Mouse (Mus musculus): ENCODE data around the gene Spa17. TPM values are rescaled to one million over a fixed set of nuclear protein-coding genes. Genes with fewer than 3 reads are reported as not detected.

Gene Spa17
- polyA plus RNA-seq, 1 experiment: 14.2 TPM

- H3K27ac ChIP-seq (replicated peaks; ENCODE audit: low read depth, low read length): no peak overlapping the region
- no peak overlapping the region for H3K4me3 ChIP-seq (ENCODE audit: insufficient read depth, low read depth, low read length)
- peaks cover 3% of the 10 kb centered on the region; the same call in 1 of the 2 replicates for H3K4me1 ChIP-seq (ENCODE audit: control insufficient read depth, insufficient read depth, insufficient read length, low read length)
Observed at GRCm38 (mm10) chr9:37595570-37595969, 18.0 kb downstream of the Spa17 start.

DNA sequence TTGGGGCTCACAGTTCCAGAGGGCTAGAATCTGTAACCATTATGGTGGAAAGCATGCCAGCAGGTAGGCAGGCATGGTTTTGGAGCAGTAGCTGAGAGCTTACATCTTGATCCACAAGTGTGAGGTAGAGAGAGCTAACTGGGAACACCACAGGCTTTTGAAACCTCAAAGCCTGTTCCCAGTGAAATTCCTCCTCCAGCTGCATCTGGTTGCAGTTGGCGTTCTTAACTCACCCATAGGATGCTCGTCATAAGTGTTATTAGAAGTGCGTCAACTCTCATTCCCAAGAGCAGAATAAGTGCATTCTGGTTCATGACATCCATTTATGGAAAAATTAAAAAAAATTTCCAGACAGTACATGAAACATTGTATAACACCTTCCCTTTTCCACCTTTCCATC, 19.8 kb downstream of the Spa17 start:
- Histone ChIP-seq H3K27ac (replicated peaks; ENCODE audit: low read depth, low read length) (no peak overlapping the region), H3K4me3 (ENCODE audit: insufficient read depth, low read depth, low read length) (no peak overlapping the region), H3K4me1 (ENCODE audit: control insufficient read depth, insufficient read depth, insufficient read length, low read length) (peaks cover 3% of the 10 kb centered on the region; the same call in 1 of the 2 replicates)

DNA sequence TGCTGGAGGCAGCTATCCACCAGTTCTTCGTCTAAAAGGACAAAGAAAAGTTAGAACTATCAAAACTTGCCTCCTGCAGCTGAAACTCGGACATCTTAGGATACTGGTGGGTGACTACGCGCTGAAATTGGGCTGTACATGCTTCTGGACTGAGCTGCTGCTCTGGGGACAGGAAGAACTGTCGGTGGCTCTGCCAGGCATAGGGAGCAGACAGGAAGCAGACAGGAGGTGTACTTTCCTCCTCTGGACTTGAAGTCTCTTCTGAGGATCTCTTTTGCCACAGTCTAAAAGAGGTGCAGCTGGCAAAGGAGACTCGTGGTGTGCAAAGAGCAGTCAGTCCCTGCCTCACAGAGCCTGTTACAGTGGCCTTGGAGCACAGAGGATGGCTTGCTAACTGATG, 20.9 kb downstream of the Spa17 start:
- no peaks in the 10 kb centered on the region for H3K4me1 ChIP-seq (ENCODE audit: control insufficient read depth, insufficient read depth, insufficient read length, low read length)
- H3K4me3 ChIP-seq (ENCODE audit: insufficient read depth, low read depth, low read length): no peak overlapping the region
- H3K27ac ChIP-seq (replicated peaks; ENCODE audit: low read depth, low read length): no peak overlapping the region

GRCm38 (mm10) chr9:37592025-37592424, 21.5 kb downstream of the Spa17 start:
- no peak overlapping the region for H3K4me3 ChIP-seq (ENCODE audit: insufficient read depth, low read depth, low read length)
- H3K27ac ChIP-seq (replicated peaks; ENCODE audit: low read depth, low read length): no peak overlapping the region
- H3K4me1 ChIP-seq (ENCODE audit: control insufficient read depth, insufficient read depth, insufficient read length, low read length): no peaks in the 10 kb centered on the region

DNA sequence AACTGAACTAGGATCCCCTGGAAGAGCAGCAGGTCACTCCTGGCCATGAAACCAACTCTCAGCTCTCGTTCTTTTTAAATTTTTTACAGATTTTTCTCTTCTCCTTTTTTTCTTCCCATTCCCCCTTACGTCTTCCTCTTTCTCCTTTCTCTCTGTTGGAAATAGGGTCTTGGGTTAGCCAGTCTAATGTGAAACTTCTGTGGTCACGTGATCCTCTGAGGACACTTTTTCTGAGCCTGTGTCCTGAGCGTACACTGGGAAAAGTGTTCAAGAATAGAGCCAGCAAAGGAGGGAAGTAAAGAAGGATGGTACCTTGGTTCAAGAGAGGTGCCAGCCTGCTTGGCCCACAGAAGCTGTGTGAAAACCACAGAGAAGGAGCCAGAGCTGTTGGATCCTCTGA, 23.1 kb downstream of the Spa17 start:
- H3K27ac ChIP-seq (replicated peaks; ENCODE audit: low read depth, low read length): no peak overlapping the region
- H3K4me1 ChIP-seq (ENCODE audit: control insufficient read depth, insufficient read depth, insufficient read length, low read length): no peaks in the 10 kb centered on the region
- H3K4me3 ChIP-seq (ENCODE audit: insufficient read depth, low read depth, low read length): no peak overlapping the region

DNA sequence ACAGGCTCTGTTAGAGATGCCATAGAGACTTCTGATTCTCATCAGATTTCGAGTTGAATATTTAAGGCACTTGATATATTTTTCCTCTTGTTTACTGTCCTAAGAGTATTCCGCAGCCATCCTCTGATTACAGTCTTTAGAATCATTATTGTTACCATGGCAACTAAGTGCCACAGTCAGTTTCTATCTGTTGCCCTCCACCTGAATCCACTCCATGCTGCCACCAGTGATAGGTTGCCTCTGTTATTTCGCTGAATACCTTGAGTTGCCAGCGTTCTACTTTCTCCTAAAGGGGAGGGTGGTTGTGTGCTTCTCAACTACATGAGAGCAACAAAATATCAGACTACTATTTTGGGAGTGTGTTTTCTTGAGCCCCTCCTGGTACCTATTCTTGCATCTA, 26.8 kb downstream of the Spa17 start:
- Histone ChIP-seq H3K4me1 (ENCODE audit: control insufficient read depth, insufficient read depth, insufficient read length, low read length) (no peaks in the 10 kb centered on the region), H3K27ac (replicated peaks; ENCODE audit: low read depth, low read length) (no peak overlapping the region), H3K4me3 (ENCODE audit: insufficient read depth, low read depth, low read length) (no peak overlapping the region)

DNA sequence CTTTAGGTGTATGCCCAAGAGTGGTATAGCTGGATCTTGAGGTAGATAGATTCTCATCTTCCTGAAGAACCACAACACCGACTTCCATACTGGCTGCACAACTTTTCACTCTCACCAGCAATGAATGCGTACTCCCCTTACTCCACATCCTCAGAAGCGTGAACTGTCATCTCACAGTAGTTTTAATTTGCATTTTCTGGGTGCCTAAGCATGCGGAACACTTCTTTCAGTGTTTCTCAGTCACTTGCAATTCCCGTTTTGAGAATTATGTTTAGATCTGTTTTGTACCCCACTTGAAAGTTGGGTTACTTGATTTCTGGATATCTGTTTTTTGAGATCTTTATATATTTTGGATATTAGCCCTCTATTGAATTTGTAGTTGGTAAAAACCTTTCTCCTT, 29.9 kb downstream of the Spa17 start:
- Histone ChIP-seq H3K4me3 (ENCODE audit: insufficient read depth, low read depth, low read length) (no peak overlapping the region), H3K27ac (replicated peaks; ENCODE audit: low read depth, low read length) (no peak overlapping the region), H3K4me1 (ENCODE audit: control insufficient read depth, insufficient read depth, insufficient read length, low read length) (no peaks in the 10 kb centered on the region)

DNA sequence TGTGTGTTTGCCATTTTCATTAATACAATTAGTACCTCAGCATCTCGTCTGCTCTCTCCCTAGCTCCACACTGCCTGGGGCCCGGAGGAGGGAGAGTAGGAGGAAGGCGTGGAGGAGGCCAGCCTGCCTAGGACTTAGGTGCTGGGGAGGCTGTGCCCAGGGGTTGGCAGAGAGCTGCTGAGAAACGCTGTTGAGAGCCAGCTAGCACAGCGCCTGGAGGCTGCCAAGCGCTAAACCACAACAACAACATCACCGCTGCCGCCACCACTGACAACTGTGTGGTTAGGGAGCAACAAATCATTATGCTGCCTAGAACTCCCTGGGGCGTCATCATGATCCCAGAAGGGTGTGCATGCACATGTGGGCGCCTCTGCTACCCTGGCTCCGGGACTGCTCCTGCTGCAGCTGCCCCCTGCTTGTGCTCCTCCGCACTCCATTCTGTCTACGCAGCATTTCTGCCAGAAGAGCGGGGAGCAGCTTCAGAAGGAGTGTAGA, 37.0 kb downstream of the Spa17 start:
- H3K27ac ChIP-seq (replicated peaks; ENCODE audit: low read depth, low read length): no peak overlapping the region
- H3K4me1 ChIP-seq (ENCODE audit: control insufficient read depth, insufficient read depth, insufficient read length, low read length): no peaks in the 10 kb centered on the region
- no peak overlapping the region for H3K4me3 ChIP-seq (ENCODE audit: insufficient read depth, low read depth, low read length)

DNA sequence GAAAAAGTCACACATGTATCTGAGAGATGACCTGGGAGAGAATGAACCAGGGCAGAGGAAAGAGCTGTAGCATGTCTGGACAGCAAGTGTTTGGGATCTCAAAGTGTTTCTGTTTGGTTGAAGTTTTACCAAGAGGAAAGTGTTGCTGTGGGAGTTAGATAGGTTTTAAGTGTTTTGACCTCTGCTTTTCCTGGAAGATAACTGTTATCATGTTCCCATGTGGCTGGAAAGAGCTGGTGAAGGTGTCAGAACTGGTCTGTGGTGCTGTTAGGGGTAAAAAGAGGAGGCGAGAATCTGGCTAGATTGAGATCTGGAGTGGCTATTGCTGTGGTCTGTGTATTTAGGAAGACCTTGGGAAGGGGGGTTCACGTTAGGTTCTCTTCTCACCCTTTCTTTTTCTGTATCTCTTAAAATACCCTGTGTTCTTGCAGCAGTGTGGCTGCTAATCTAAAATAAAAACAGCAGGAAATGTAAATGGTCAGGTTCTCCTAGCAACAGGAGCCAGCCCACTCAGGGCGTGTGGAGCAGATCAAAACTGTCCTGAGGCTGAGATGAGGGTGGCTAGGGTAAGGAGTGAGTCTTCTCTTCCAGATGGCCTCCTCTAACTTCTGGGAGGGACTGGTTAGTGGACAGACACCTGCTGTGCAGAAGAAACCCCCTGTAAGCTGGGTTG, 41.2 kb downstream of the Spa17 start:
- no peak overlapping the region for H3K27ac ChIP-seq (replicated peaks; ENCODE audit: low read depth, low read length)
- no peak overlapping the region for H3K4me3 ChIP-seq (ENCODE audit: insufficient read depth, low read depth, low read length)
- H3K4me1 ChIP-seq (ENCODE audit: control insufficient read depth, insufficient read depth, insufficient read length, low read length): peaks cover 12% of the 10 kb centered on the region

DNA sequence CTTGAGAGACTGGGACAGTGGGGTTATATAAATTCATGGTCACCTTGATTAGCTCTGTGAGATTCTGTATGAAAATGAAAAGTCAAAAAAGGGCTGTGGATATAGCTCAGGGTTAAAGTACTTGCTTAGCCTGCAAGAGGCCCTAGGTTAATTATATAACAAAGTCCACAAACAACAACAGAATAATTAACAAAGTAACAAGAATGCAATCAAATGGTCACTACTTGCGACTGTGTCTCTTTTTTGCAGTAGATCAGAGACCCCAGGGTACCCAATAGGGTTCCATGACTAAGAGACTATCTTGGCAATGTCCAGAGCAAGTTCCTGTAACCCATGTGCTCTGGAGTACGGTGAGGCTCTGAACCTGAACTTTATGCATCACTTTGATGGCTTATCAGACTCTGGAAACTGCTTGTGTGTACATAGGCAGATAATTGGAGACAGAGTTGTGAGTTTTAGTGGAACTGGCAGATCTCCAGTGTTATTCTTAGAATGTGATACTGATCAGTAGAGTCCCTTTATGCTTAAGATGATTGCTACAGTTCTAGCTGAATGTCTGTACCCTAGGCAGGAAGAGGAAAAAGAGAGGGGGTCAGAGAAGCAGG, 44.2 kb downstream of the Spa17 start:
- no peak overlapping the region for H3K4me3 ChIP-seq (ENCODE audit: insufficient read depth, low read depth, low read length)
- H3K27ac ChIP-seq (replicated peaks; ENCODE audit: low read depth, low read length): no peak overlapping the region
- H3K4me1 ChIP-seq (ENCODE audit: control insufficient read depth, insufficient read depth, insufficient read length, low read length): peaks cover 12% of the 10 kb centered on the region

GRCm38 (mm10) chr9:37568605-37569214, 44.8 kb downstream of the Spa17 start:
- Histone ChIP-seq H3K4me1 (ENCODE audit: control insufficient read depth, insufficient read depth, insufficient read length, low read length) (peaks cover 12% of the 10 kb centered on the region), H3K27ac (replicated peaks; ENCODE audit: low read depth, low read length) (no peak overlapping the region), H3K4me3 (ENCODE audit: insufficient read depth, low read depth, low read length) (no peak overlapping the region)

GRCm38 (mm10) chr9:37567892-37568604, 45.5 kb downstream of the Spa17 start:
- Histone ChIP-seq H3K4me1 (ENCODE audit: control insufficient read depth, insufficient read depth, insufficient read length, low read length) (peaks cover 12% of the 10 kb centered on the region), H3K4me3 (ENCODE audit: insufficient read depth, low read depth, low read length) (peak overlapping the region; percentile 4), H3K27ac (replicated peaks; ENCODE audit: low read depth, low read length) (no peak overlapping the region)

DNA sequence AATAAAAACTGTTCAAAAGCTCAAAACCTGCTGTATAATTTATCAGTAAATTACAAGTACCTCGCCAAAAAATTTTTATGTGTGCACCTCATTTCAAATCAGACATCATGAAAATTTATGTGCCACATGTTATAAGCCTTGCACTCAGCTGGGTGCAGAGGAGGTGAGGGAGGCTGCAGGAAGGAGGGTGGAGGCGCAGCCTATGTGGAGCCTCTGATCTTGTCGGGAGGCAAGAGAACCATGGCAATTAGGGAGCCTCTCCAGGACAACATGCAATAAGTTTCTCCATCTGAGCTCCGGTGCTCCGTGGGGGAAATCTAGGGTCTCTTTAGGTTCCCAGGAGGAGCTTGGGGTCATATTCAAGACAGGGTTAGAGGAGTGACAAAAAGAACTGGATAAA, 46.1 kb downstream of the Spa17 start:
- H3K27ac ChIP-seq (replicated peaks; ENCODE audit: low read depth, low read length): no peak overlapping the region
- H3K4me3 ChIP-seq (ENCODE audit: insufficient read depth, low read depth, low read length): no peak overlapping the region

DNA sequence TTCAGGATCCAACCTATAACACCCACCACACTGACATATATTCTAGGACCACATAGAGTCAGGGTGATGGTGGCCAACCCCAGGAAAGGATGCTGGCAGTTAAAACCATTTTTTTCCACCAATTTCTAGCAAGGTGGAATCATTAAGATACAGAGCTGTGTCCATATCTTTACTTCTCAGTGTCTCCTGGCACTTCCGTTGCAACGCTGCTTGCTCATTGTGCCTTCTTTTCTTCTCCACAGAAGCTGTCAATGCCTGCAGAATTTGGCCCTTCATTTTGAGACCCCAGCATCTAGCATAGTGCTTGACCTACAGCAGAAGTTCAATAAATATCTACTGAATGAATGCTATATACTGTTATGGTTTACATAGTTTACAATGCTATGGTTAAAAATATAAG, 46.5 kb downstream of the Spa17 start:
- Histone ChIP-seq H3K27ac (replicated peaks; ENCODE audit: low read depth, low read length) (no peak overlapping the region), H3K4me3 (ENCODE audit: insufficient read depth, low read depth, low read length) (no peak overlapping the region), H3K4me1 (ENCODE audit: control insufficient read depth, insufficient read depth, insufficient read length, low read length) (peaks cover 12% of the 10 kb centered on the region)

More for the DNA sequence above, 46.1 kb downstream of the Spa17 start:
- H3K4me1 ChIP-seq (ENCODE audit: control insufficient read depth, insufficient read depth, insufficient read length, low read length): peaks cover 12% of the 10 kb centered on the region

- Histone ChIP-seq H3K27ac (replicated peaks; ENCODE audit: low read depth, low read length) (no peak overlapping the region), H3K4me3 (ENCODE audit: insufficient read depth, low read depth, low read length) (no peak overlapping the region), H3K4me1 (ENCODE audit: control insufficient read depth, insufficient read depth, insufficient read length, low read length) (peaks cover 12% of the 10 kb centered on the region)
Observed at GRCm38 (mm10) chr9:37563805-37564204, 49.7 kb downstream of the Spa17 start.

Measured in brown adipose tissue, adult 24 weeks (tissue).